Mouse (Mus musculus): ENCODE measurements around the gene Pacsin3.

DNA sequence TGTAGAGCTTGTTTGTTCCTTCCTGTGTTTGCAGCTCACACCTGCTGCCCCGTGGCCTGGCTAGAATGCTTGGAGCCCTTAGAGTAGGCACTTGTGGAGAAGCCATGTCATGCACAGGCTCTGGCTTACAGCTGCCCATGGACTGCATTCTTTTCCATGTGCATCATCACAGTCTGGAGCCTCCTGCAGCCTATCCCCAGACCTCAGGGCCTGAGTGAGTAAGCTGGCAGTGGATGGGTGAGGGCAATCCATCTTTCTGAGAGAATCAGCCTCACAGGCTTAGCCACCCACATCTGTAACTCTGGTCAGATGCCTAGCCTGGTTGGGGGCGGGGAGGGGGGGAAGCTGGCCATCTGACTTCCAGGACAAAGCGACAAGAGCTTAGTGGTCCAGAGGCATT is 43.4 kb downstream of the Pacsin3 start:
- TF ChIP-seq CTCF (conservative IDR thresholded peaks at IDR 0.05; ENCODE audit: insufficient read depth, insufficient read length, low read depth, low read length) (no peak), POLR2A (IDR thresholded peaks at IDR 0.05; ENCODE audit: low read depth, low read length) (no peak)

All from kidney, adult 2 months (tissue).